ENCODE assay signal across 8 mouse cellular contexts in genomic region chr11:98776052-98776764, GRCm38 (mm10). TPM values are rescaled to one million over a fixed set of nuclear protein-coding genes. Genes with fewer than 3 reads are reported as not detected.
DNase-seq lines count a peak whose midpoint lies in the region; ATAC-seq and TF ChIP-seq lines count a peak whose summit lies in the region.

No protein-coding gene starts in this region.

- DNase-seq in liver, adult 2 months (ENCODE audit: extremely low read depth, low read depth, low spot score) = no peak
- no peak for DNase-seq in liver
- DNase-seq in B cell, adult 2 months = no peak
- DNase-seq in frontal cortex, postnatal 10 days (ENCODE audit: low spot score in 2 of 2) = no peak
- DNase-seq in Muller cell, postnatal 12 days (ENCODE audit: inconsistent ontology term) = no peak

- peak overlapping the region; percentile 83 for H3K27ac ChIP-seq in liver, adult 2 months (replicated peaks; ENCODE audit: insufficient read depth, low read depth, low read length)
- H3K27ac ChIP-seq in embryonic facial prominence, embryonic 13.5 days = peak overlapping the region; percentile 90
- peak overlapping the region; percentile 88 for H3K27ac ChIP-seq in intestine, postnatal 0 days (ENCODE audit: low read depth, low read length)
- H3K27ac ChIP-seq in neural tube, embryonic 14.5 days (ENCODE audit: low read depth, low read length) = peak overlapping the region; percentile 64

- H3K36me3 ChIP-seq in liver, adult 2 months (ENCODE audit: control insufficient read depth, insufficient read depth, low read length) = peaks cover 18% of the 10 kb centered on the region
- H3K36me3 ChIP-seq in embryonic facial prominence, embryonic 13.5 days = peaks cover 2% of the 10 kb centered on the region; the same call in 1 of the 2 replicates
- no peaks in the 10 kb centered on the region for H3K36me3 ChIP-seq in intestine, postnatal 0 days (ENCODE audit: control insufficient read depth, insufficient read depth)
- H3K36me3 ChIP-seq in neural tube, embryonic 14.5 days (ENCODE audit: control insufficient read depth, insufficient read depth, low read length) = peaks cover 3% of the 10 kb centered on the region; the same call in 1 of the 2 replicates

- no peak for TF ChIP-seq POLR2A in liver, adult 2 months (IDR thresholded peaks at IDR 0.05; ENCODE audit: extremely low read depth, insufficient read depth, low read length)

- peak overlapping the region; percentile 65 for H3K9ac ChIP-seq in liver, adult 2 months (ENCODE audit: low read depth, low read length)
- H3K9ac ChIP-seq in embryonic facial prominence, embryonic 13.5 days = peak overlapping the region; percentile 55
- H3K9ac ChIP-seq in intestine, postnatal 0 days (ENCODE audit: low read depth, low read length) = 0 out of 2 replicates have a peak overlapping the region, but pooled peaks have one; percentile 34
- H3K9ac ChIP-seq in neural tube, embryonic 14.5 days (replicated peaks; ENCODE audit: low read depth, low read length) = peak overlapping the region; percentile 8; the same call in 1 of the 2 replicates

- WGBS in liver, adult 2 months = 49% methylated on average over 12 of the region's 12 CpGs
- WGBS in embryonic facial prominence, embryonic 13.5 days = 54% methylated on average over 12 of the region's 12 CpGs
- WGBS in intestine, postnatal 0 days = 42% methylated on average over 12 of the region's 12 CpGs
- 36% methylated on average over 12 of the region's 12 CpGs for WGBS in neural tube, embryonic 14.5 days

- no peak for ATAC-seq in embryonic facial prominence, embryonic 13.5 days (ENCODE audit: insufficient number of reproducible peaks, insufficient read depth, low FRiP score, low TSS enrichment, low read depth)
- ATAC-seq in intestine, postnatal 0 days = no peak
- no peak for ATAC-seq in neural tube, embryonic 14.5 days (ENCODE audit: low read depth)

- H3K79me2 ChIP-seq in liver, adult 2 months (ENCODE audit: control insufficient read depth, insufficient read depth, low read length) = 0 out of 2 replicates have a peak, but pooled peaks cover 3% of the 10 kb centered on the region

- H3K27me3 ChIP-seq in liver, adult 2 months (ENCODE audit: control insufficient read depth, insufficient read depth, low read length) = no peaks in the 10 kb centered on the region
- H3K27me3 ChIP-seq in embryonic facial prominence, embryonic 13.5 days = no peaks in the 10 kb centered on the region
- no peaks in the 10 kb centered on the region for H3K27me3 ChIP-seq in intestine, postnatal 0 days (replicated peaks; ENCODE audit: control insufficient read depth, insufficient read depth, low read length)
- no peaks in the 10 kb centered on the region for H3K27me3 ChIP-seq in neural tube, embryonic 14.5 days (ENCODE audit: control insufficient read depth, insufficient read depth, low read length)

- no peaks in the 10 kb centered on the region for H3K9me3 ChIP-seq in embryonic facial prominence, embryonic 13.5 days
- H3K9me3 ChIP-seq in intestine, postnatal 0 days (ENCODE audit: control insufficient read depth) = no peaks in the 10 kb centered on the region
- no peaks in the 10 kb centered on the region for H3K9me3 ChIP-seq in neural tube, embryonic 14.5 days (ENCODE audit: control insufficient read depth, low read length)

- H3K4me1 ChIP-seq in liver, adult 2 months (ENCODE audit: control insufficient read depth, insufficient read depth, low read length) = peaks cover 25% of the 10 kb centered on the region
- peaks cover 46% of the 10 kb centered on the region for H3K4me1 ChIP-seq in embryonic facial prominence, embryonic 13.5 days
- H3K4me1 ChIP-seq in intestine, postnatal 0 days (replicated peaks; ENCODE audit: control insufficient read depth, insufficient read depth, low read length) = peaks cover 36% of the 10 kb centered on the region
- H3K4me1 ChIP-seq in neural tube, embryonic 14.5 days (ENCODE audit: control insufficient read depth, insufficient read depth, low read length) = peaks cover 34% of the 10 kb centered on the region

- no peak overlapping the region for H3K4me3 ChIP-seq in liver, adult 2 months (ENCODE audit: insufficient read depth, low read depth, low read length)
- no peak overlapping the region for H3K4me3 ChIP-seq in embryonic facial prominence, embryonic 13.5 days
- no peak overlapping the region for H3K4me3 ChIP-seq in intestine, postnatal 0 days (ENCODE audit: low read depth, low read length)
- H3K4me3 ChIP-seq in neural tube, embryonic 14.5 days (ENCODE audit: low read depth, low read length) = no peak overlapping the region

- TF ChIP-seq CTCF in liver, adult 2 months (IDR thresholded peaks at IDR 0.05; ENCODE audit: low read depth, low read length) = no peak
- TF ChIP-seq CTCF in intestine, postnatal 0 days (IDR thresholded peaks at IDR 0.05; ENCODE audit: low read depth) = no peak

- peak overlapping the region; percentile 86 for H3K4me2 ChIP-seq in embryonic facial prominence, embryonic 13.5 days
- H3K4me2 ChIP-seq in intestine, postnatal 0 days (replicated peaks; ENCODE audit: low read depth) = peak overlapping the region; percentile 80
- peak overlapping the region; percentile 84 for H3K4me2 ChIP-seq in neural tube, embryonic 14.5 days (ENCODE audit: low read depth, low read length)

RNA-seq across cellular contexts. Expression of gene Nr1d1, which starts 1.1 kb away (rescaled TPM):
- total RNA-seq in liver, adult 2 months (2014; rRNA removed) = 19.0 and 45.4 TPM in 2 replicates
- 75.4 and 106 TPM in 2 replicates for polyA plus RNA-seq in liver, adult 2 months (2012; rRNA removed)
- polyA plus RNA-seq in embryonic facial prominence, embryonic 13.5 days (2015; fragmentation: Nextera tagmentation; extraction: Ambion mirVana) = 1.4 and 1.5 TPM in 2 replicates
- polyA plus RNA-seq in intestine, postnatal 0 days (2015; fragmentation: Nextera tagmentation; extraction: Ambion mirVana) = 4.1 and 5.1 TPM in 2 replicates
- polyA plus RNA-seq in neural tube, embryonic 14.5 days (2014; fragmentation: Nextera tagmentation; extraction: Ambion mirVana) = 3.8 and 3.9 TPM in 2 replicates

RNA-seq across cellular contexts. Expression of gene Msl1, which starts 19.1 kb away (rescaled TPM):
- total RNA-seq in liver, adult 2 months (2014; rRNA removed) = 15.5 and 17.7 TPM in 2 replicates
- polyA plus RNA-seq in liver, adult 2 months (2012; rRNA removed) = 17.0 and 17.2 TPM in 2 replicates
- 31.5 and 33.0 TPM in 2 replicates for polyA plus RNA-seq in embryonic facial prominence, embryonic 13.5 days (2015; fragmentation: Nextera tagmentation; extraction: Ambion mirVana)
- 12.6 and 15.1 TPM in 2 replicates for polyA plus RNA-seq in intestine, postnatal 0 days (2015; fragmentation: Nextera tagmentation; extraction: Ambion mirVana)
- polyA plus RNA-seq in neural tube, embryonic 14.5 days (2014; fragmentation: Nextera tagmentation; extraction: Ambion mirVana) = 24.2 and 26.9 TPM in 2 replicates

RNA-seq across cellular contexts. Expression of gene Casc3, which starts 28.5 kb away (rescaled TPM):
- total RNA-seq in liver, adult 2 months (2014; rRNA removed) = 3.6 and 6.6 TPM in 2 replicates
- 11.2 and 12.5 TPM in 2 replicates for polyA plus RNA-seq in liver, adult 2 months (2012; rRNA removed)
- 39.0 and 40.3 TPM in 2 replicates for polyA plus RNA-seq in embryonic facial prominence, embryonic 13.5 days (2015; fragmentation: Nextera tagmentation; extraction: Ambion mirVana)
- polyA plus RNA-seq in intestine, postnatal 0 days (2015; fragmentation: Nextera tagmentation; extraction: Ambion mirVana) = 10.8 and 12.4 TPM in 2 replicates
- 47.9 and 54.1 TPM in 2 replicates for polyA plus RNA-seq in neural tube, embryonic 14.5 days (2014; fragmentation: Nextera tagmentation; extraction: Ambion mirVana)

RNA-seq across cellular contexts. Expression of gene Thra, which starts 35.8 kb away (rescaled TPM):
- 5.5 and 8.9 TPM in 2 replicates for total RNA-seq in liver, adult 2 months (2014; rRNA removed)
- 13.6 and 14.9 TPM in 2 replicates for polyA plus RNA-seq in liver, adult 2 months (2012; rRNA removed)
- 46.5 and 47.3 TPM in 2 replicates for polyA plus RNA-seq in embryonic facial prominence, embryonic 13.5 days (2015; fragmentation: Nextera tagmentation; extraction: Ambion mirVana)
- 32.4 and 39.1 TPM in 2 replicates for polyA plus RNA-seq in intestine, postnatal 0 days (2015; fragmentation: Nextera tagmentation; extraction: Ambion mirVana)
- polyA plus RNA-seq in neural tube, embryonic 14.5 days (2014; fragmentation: Nextera tagmentation; extraction: Ambion mirVana) = 148 and 186 TPM in 2 replicates

RNA-seq across cellular contexts. Expression of gene Med24, which starts 47.0 kb away (rescaled TPM):
- 3.9 and 6.2 TPM in 2 replicates for total RNA-seq in liver, adult 2 months (2014; rRNA removed)
- 16.2 and 23.2 TPM in 2 replicates for polyA plus RNA-seq in liver, adult 2 months (2012; rRNA removed)
- 63.8 and 65.0 TPM in 2 replicates for polyA plus RNA-seq in embryonic facial prominence, embryonic 13.5 days (2015; fragmentation: Nextera tagmentation; extraction: Ambion mirVana)
- 14.7 and 18.5 TPM in 2 replicates for polyA plus RNA-seq in intestine, postnatal 0 days (2015; fragmentation: Nextera tagmentation; extraction: Ambion mirVana)
- polyA plus RNA-seq in neural tube, embryonic 14.5 days (2014; fragmentation: Nextera tagmentation; extraction: Ambion mirVana) = 52.3 and 59.4 TPM in 2 replicates

Comparison
In these comparisons a context has a peak if more than half of its experiments do, and no peak if none do; other contexts are left out.
1. H3K9ac ChIP-seq: peak in every context shown above with its lines; median percentile 65 in liver, adult 2 months; 55 in embryonic facial prominence, embryonic 13.5 days; 34 in intestine, postnatal 0 days; 8 in neural tube, embryonic 14.5 days.
2. RNA of gene Nr1d1, which starts 1.1 kb away (polyA plus RNA-seq): 75.4 to 106 TPM in liver, adult 2 months; 4.1 to 5.1 TPM in intestine, postnatal 0 days, 3.8 to 3.9 TPM in neural tube, embryonic 14.5 days and 1.4 to 1.5 TPM in embryonic facial prominence, embryonic 13.5 days; every median in the first group is over 10 times any median in the second.
3. Peak in every context shown above with its lines, with median percentiles within 50 percentile points of each other: H3K27ac ChIP-seq and H3K4me2 ChIP-seq.